Mouse (Mus musculus): Measurements from ENCODE around the gene Nr1d1.

GRCm38 (mm10) chr11:98776843-98777590 is 1.9 kb upstream of the Nr1d1 start:
- TF ChIP-seq ZNF384 (IDR thresholded peaks at IDR 0.05; ENCODE audit: low read depth, low read length) (no peak), CHD2 (IDR thresholded peaks at IDR 0.05; ENCODE audit: low read depth, low read length) (no peak), MAFK (IDR thresholded peaks at IDR 0.05; ENCODE audit: insufficient read depth, low read depth, low read length) (no peak), HCFC1 (IDR thresholded peaks at IDR 0.05; ENCODE audit: borderline replicate concordance, insufficient read depth, low read length) (no peak)

Measured in ES-E14 (cell line).